Mouse (Mus musculus) midbrain, embryonic 16.5 days (tissue): ENCODE measurements at regions not wholly inside any gene's neighbourhood (a gene's known extent, or its start where the extent isn't known, plus 50 kb on each side); places are given as distances from the start of the nearest gene placed in this dataset.

Experiments used
- ATAC-seq: fragments of 200-750 bp; cut with Nextera tagmentation; 2 replicates; pipeline ENCODE4 v1.8.0; 2017; ENCODE audit warnings: moderate TSS enrichment
- H3K27ac ChIP-seq: fragments of 300-500 bp; sonication (generic); 2 replicates; pipeline ENCODE4 v1.5.1; 2014; ENCODE audit warnings: mild to moderate bottlenecking, low read length, mixed read lengths
- H3K27me3 ChIP-seq: fragments of 300-500 bp; sonication (generic); 2 replicates; pipeline ENCODE4 v1.6.1; 2014; ENCODE audit warnings: low read depth, low read length, mixed read lengths; ENCODE audit not compliant: control insufficient read depth, insufficient read depth
- H3K36me3 ChIP-seq: fragments of 300-500 bp; sonication (generic); 2 replicates; pipeline ENCODE4 v1.6.1; 2014; ENCODE audit warnings: mild to moderate bottlenecking, low read length, moderate library complexity, mixed read lengths; ENCODE audit not compliant: control insufficient read depth, insufficient read depth
- H3K4me1 ChIP-seq: fragments of 300-500 bp; sonication (generic); 2 replicates; pipeline ENCODE4 v1.6.1; 2014; ENCODE audit warnings: mild to moderate bottlenecking, low read length, mixed read lengths; ENCODE audit not compliant: control insufficient read depth, insufficient read depth
- H3K4me2 ChIP-seq: fragments of 300-500 bp; sonication (generic); 2 replicates; pipeline ENCODE4 v1.6.1; 2014; ENCODE audit warnings: mild to moderate bottlenecking, low read length, mixed read lengths
- H3K4me3 ChIP-seq: fragments of 300-500 bp; sonication (generic); 2 replicates; pipeline ENCODE4 v1.5.1; 2014; ENCODE audit warnings: low read depth, mild to moderate bottlenecking, low read length, moderate library complexity, mixed read lengths
- H3K9ac ChIP-seq: fragments of 300-500 bp; sonication (generic); 2 replicates; pipeline ENCODE4 v1.6.1; 2014; ENCODE audit warnings: low read depth, low read length, mixed read lengths
- H3K9me3 ChIP-seq: fragments of 300-500 bp; sonication (generic); replicated peaks from 2 replicates; pipeline ENCODE4 v1.6.1; 2014; ENCODE audit warnings: mild to moderate bottlenecking, low read length, mixed read lengths; ENCODE audit not compliant: control insufficient read depth, poor library complexity, severe bottlenecking
- WGBS: fragments of 180-500 bp; shearing (Covaris S2); extraction: QIAGEN DNeasy Blood & Tissue Kit; methylation state at CpG from one replicate; pipeline ENCODE4 v1.1.7; 2014; 5-methylcytosine and 5-hydroxymethylcytosine counted together

- Histone ChIP-seq H3K4me1 (no peaks in the 10 kb centered on the region), H3K27me3 (no peaks in the 10 kb centered on the region), H3K4me3 (no peak overlapping the region), H3K4me2 (no peak overlapping the region), H3K9ac (no peak overlapping the region), H3K9me3 (no peaks in the 10 kb centered on the region), H3K27ac (no peak overlapping the region), H3K36me3 (no peaks in the 10 kb centered on the region)
- no peak for ATAC-seq
- 93% methylated on average over 5 of the region's 5 CpGs for WGBS
Observed at GRCm38 (mm10) chr15:67474325-67474724, 973.6 kb upstream of the Lrrc6 start.

- no peak for ATAC-seq
- no peak overlapping the region for H3K4me2 ChIP-seq
- no peaks in the 10 kb centered on the region for H3K27me3 ChIP-seq
- no peaks in the 10 kb centered on the region for H3K4me1 ChIP-seq
- H3K36me3 ChIP-seq = no peaks in the 10 kb centered on the region
- H3K9ac ChIP-seq = no peak overlapping the region
- no peak overlapping the region for H3K4me3 ChIP-seq
- no peaks in the 10 kb centered on the region for H3K9me3 ChIP-seq
- no peak overlapping the region for H3K27ac ChIP-seq
Observed at GRCm38 (mm10) chr15:67472979-67473378, 972.3 kb upstream of the Lrrc6 start.

GRCm38 (mm10) chr15:67471283-67471682, 970.6 kb upstream of the Lrrc6 start:
- Histone ChIP-seq H3K27ac (no peak overlapping the region), H3K27me3 (no peaks in the 10 kb centered on the region), H3K36me3 (no peaks in the 10 kb centered on the region), H3K4me2 (no peak overlapping the region), H3K9me3 (no peaks in the 10 kb centered on the region), H3K4me1 (no peaks in the 10 kb centered on the region), H3K4me3 (no peak overlapping the region), H3K9ac (no peak overlapping the region)
- 100% methylated on average over 1 of the region's 1 CpGs for WGBS
- no peak for ATAC-seq

GRCm38 (mm10) chr15:67470036-67470435, 969.3 kb upstream of the Lrrc6 start:
- Histone ChIP-seq H3K4me2 (no peak overlapping the region), H3K27ac (no peak overlapping the region), H3K9me3 (no peaks in the 10 kb centered on the region), H3K4me3 (no peak overlapping the region), H3K36me3 (no peaks in the 10 kb centered on the region), H3K9ac (no peak overlapping the region), H3K4me1 (no peaks in the 10 kb centered on the region), H3K27me3 (no peaks in the 10 kb centered on the region)
- no peak for ATAC-seq

- Histone ChIP-seq H3K4me2 (no peak overlapping the region), H3K27ac (no peak overlapping the region), H3K9me3 (no peaks in the 10 kb centered on the region), H3K27me3 (no peaks in the 10 kb centered on the region), H3K9ac (no peak overlapping the region), H3K4me1 (no peaks in the 10 kb centered on the region), H3K36me3 (no peaks in the 10 kb centered on the region), H3K4me3 (no peak overlapping the region)
- no peak for ATAC-seq
- WGBS = 42% methylated on average over 4 of the region's 4 CpGs
Observed at GRCm38 (mm10) chr15:67467404-67468345, 967.0 kb upstream of the Lrrc6 start.

- no peak overlapping the region for H3K4me2 ChIP-seq
- no peaks in the 10 kb centered on the region for H3K9me3 ChIP-seq
- no peak overlapping the region for H3K4me3 ChIP-seq
- no peak for ATAC-seq
- no peaks in the 10 kb centered on the region for H3K36me3 ChIP-seq
- H3K27ac ChIP-seq = no peak overlapping the region
- H3K9ac ChIP-seq = no peak overlapping the region
- 97% methylated on average over 3 of the region's 3 CpGs for WGBS
- no peaks in the 10 kb centered on the region for H3K27me3 ChIP-seq
- no peaks in the 10 kb centered on the region for H3K4me1 ChIP-seq
Observed at GRCm38 (mm10) chr15:67462863-67463262, 962.2 kb upstream of the Lrrc6 start.

- no peak for ATAC-seq
- H3K9ac ChIP-seq = no peak overlapping the region
- H3K4me1 ChIP-seq = no peaks in the 10 kb centered on the region
- no peaks in the 10 kb centered on the region for H3K36me3 ChIP-seq
- no peaks in the 10 kb centered on the region for H3K27me3 ChIP-seq
- 85% methylated on average over 1 of the region's 1 CpGs for WGBS
- no peak overlapping the region for H3K4me3 ChIP-seq
- H3K27ac ChIP-seq = no peak overlapping the region
- H3K9me3 ChIP-seq = no peaks in the 10 kb centered on the region
- H3K4me2 ChIP-seq = no peak overlapping the region
Observed at GRCm38 (mm10) chr15:67460384-67460783, 959.7 kb upstream of the Lrrc6 start.

- no peak for ATAC-seq
- Histone ChIP-seq H3K4me3 (no peak overlapping the region), H3K27ac (no peak overlapping the region), H3K4me1 (no peaks in the 10 kb centered on the region), H3K9me3 (no peaks in the 10 kb centered on the region), H3K9ac (no peak overlapping the region), H3K4me2 (no peak overlapping the region), H3K27me3 (no peaks in the 10 kb centered on the region), H3K36me3 (no peaks in the 10 kb centered on the region)
- 36% methylated on average over 2 of the region's 2 CpGs for WGBS
Observed at GRCm38 (mm10) chr15:67434284-67434683, 933.6 kb upstream of the Lrrc6 start.

GRCm38 (mm10) chr15:67423922-67424321, 923.2 kb upstream of the Lrrc6 start:
- no peak overlapping the region for H3K4me3 ChIP-seq
- 58% methylated on average over 3 of the region's 3 CpGs for WGBS
- H3K9ac ChIP-seq = no peak overlapping the region
- no peaks in the 10 kb centered on the region for H3K4me1 ChIP-seq
- no peaks in the 10 kb centered on the region for H3K36me3 ChIP-seq
- ATAC-seq = no peak
- no peak overlapping the region for H3K4me2 ChIP-seq
- H3K27ac ChIP-seq = no peak overlapping the region
- no peaks in the 10 kb centered on the region for H3K9me3 ChIP-seq
- H3K27me3 ChIP-seq = no peaks in the 10 kb centered on the region
